ENCODE assay signal across 10 mouse cellular contexts in the genomic region with DNA sequence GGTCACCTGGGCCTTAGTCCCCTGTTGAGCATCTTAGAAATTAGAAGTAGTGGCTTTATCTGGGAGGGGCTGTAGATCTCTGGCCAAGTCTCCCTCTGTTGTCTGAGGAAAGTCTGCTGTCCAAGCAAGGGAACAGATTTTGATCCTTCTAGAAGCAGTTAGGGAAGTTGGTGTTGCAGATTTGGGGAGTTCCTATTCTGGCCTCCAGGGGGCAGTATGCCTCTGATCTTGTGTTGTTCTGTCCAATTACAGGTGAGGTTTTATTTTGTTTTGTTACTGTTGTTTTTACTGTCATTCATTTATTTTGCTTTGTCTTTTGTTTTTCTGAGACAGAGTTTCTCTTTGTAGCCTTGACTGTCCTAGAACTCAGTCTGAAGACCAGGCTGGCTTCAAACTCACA. TPM values are rescaled to one million over a fixed set of nuclear protein-coding genes. Genes with fewer than 3 reads are reported as not detected.
DNase-seq lines count a peak whose midpoint lies in the region; ATAC-seq and TF ChIP-seq lines count a peak whose summit lies in the region.
"Had no signal": no experiment of that assay in that cellular context is flagged by ENCODE, and none has a peak within 500 bp of the region (broad histone marks: within the 10 kb centered on the region; RNA-seq: fewer than 3 reads in every experiment).

No protein-coding gene starts in this region.

- TF ChIP-seq POLR2A in cortical plate, adult 2 months (IDR thresholded peaks at IDR 0.05; ENCODE audit: extremely low read depth, insufficient read depth, low read length) = no peak

- no peak overlapping the region for H3K27ac ChIP-seq in gastrocnemius, adult 2 months
- no peak overlapping the region for H3K27ac ChIP-seq in midbrain, embryonic 14.5 days (replicated peaks; ENCODE audit: low read depth, low read length)
- H3K27ac ChIP-seq in midbrain, embryonic 16.5 days (ENCODE audit: low read length) = no peak overlapping the region
- H3K27ac ChIP-seq in cortical plate, adult 2 months (ENCODE audit: insufficient read depth, low read length) = no peak overlapping the region
- H3K27ac ChIP-seq: neural tube, embryonic 12.5 days had no signal

- intact Hi-C loops in gastrocnemius, adult 2 months (cut with DNase I) = loop anchor here (10.0 kb wide), 3 partner anchors 108 to 288 kb away; partner anchors contain the start of gene Arfgap1

- peak; percentile 53 for DNase-seq in gastrocnemius, adult 2 months
- DNase-seq in gastrocnemius, postnatal 25 days = no peak
- DNase-seq in midbrain, embryonic 14.5 days = peak; percentile 75
- peak; percentile 47 for DNase-seq in MN1 (ENCODE audit: low spot score)
- DNase-seq in lung, postnatal 36 days = peak; percentile 53
- DNase-seq in ovary, postnatal 36 days (ENCODE audit: low spot score) = no peak

- H3K9ac ChIP-seq in midbrain, embryonic 14.5 days (replicated peaks; ENCODE audit: low read length) = no peak overlapping the region
- no peak overlapping the region for H3K9ac ChIP-seq in midbrain, embryonic 16.5 days (ENCODE audit: low read depth, low read length)
- H3K9ac ChIP-seq: neural tube, embryonic 12.5 days had no signal

- no peak overlapping the region for H3K4me3 ChIP-seq in gastrocnemius, adult 2 months
- no peak overlapping the region for H3K4me3 ChIP-seq in midbrain, embryonic 14.5 days (replicated peaks; ENCODE audit: low read depth, low read length)
- no peak overlapping the region for H3K4me3 ChIP-seq in midbrain, embryonic 16.5 days (ENCODE audit: low read depth, low read length)
- H3K4me3 ChIP-seq in cortical plate, adult 2 months (ENCODE audit: insufficient read depth, low read length) = no peak overlapping the region
- H3K4me3 ChIP-seq: neural tube, embryonic 12.5 days had no signal

- no peak for ATAC-seq in midbrain, embryonic 14.5 days (ENCODE audit: low FRiP score, low TSS enrichment)
- no peak for ATAC-seq in midbrain, embryonic 16.5 days

- H3K4me2 ChIP-seq in midbrain, embryonic 14.5 days (ENCODE audit: low read length) = no peak overlapping the region
- H3K4me2 ChIP-seq in midbrain, embryonic 16.5 days (ENCODE audit: low read length) = no peak overlapping the region
- H3K4me2 ChIP-seq: neural tube, embryonic 12.5 days had no signal

- no peaks in the 10 kb centered on the region for H3K36me3 ChIP-seq in midbrain, embryonic 14.5 days (ENCODE audit: control insufficient read depth, insufficient read depth, low read length)
- H3K36me3 ChIP-seq in midbrain, embryonic 16.5 days (ENCODE audit: control insufficient read depth, insufficient read depth, low read length) = no peaks in the 10 kb centered on the region
- H3K36me3 ChIP-seq: neural tube, embryonic 12.5 days had no signal

- peaks cover 14% of the 10 kb centered on the region; the same call in 1 of the 2 replicates for H3K4me1 ChIP-seq in midbrain, embryonic 14.5 days (ENCODE audit: control insufficient read depth, insufficient read depth, low read length)
- peaks cover 15% of the 10 kb centered on the region for H3K4me1 ChIP-seq in midbrain, embryonic 16.5 days (ENCODE audit: control insufficient read depth, insufficient read depth, low read length)
- no peaks in the 10 kb centered on the region; the same call in 1 of the 2 replicates for H3K4me1 ChIP-seq in cortical plate, adult 2 months (ENCODE audit: control insufficient read depth, insufficient read depth, low read length)
- H3K4me1 ChIP-seq: neural tube, embryonic 12.5 days had no signal

- H3K27me3 ChIP-seq in midbrain, embryonic 14.5 days (ENCODE audit: control insufficient read depth, insufficient read depth, low read length) = no peaks in the 10 kb centered on the region
- H3K27me3 ChIP-seq in midbrain, embryonic 16.5 days (ENCODE audit: control insufficient read depth, insufficient read depth, low read depth, low read length) = 0 out of 2 replicates have a peak, but pooled peaks cover 2% of the 10 kb centered on the region

- H3K9me3 ChIP-seq in midbrain, embryonic 14.5 days (ENCODE audit: control insufficient read depth, low read length) = no peaks in the 10 kb centered on the region
- H3K9me3 ChIP-seq in midbrain, embryonic 16.5 days (replicated peaks; ENCODE audit: control insufficient read depth, low read length, poor library complexity, severe bottlenecking) = no peaks in the 10 kb centered on the region
- H3K9me3 ChIP-seq: neural tube, embryonic 12.5 days had no signal

- peak; percentile 79 for TF ChIP-seq CTCF in gastrocnemius, adult 2 months (IDR thresholded peaks at IDR 0.05)
- TF ChIP-seq CTCF in cortical plate, adult 2 months (IDR thresholded peaks at IDR 0.05; ENCODE audit: extremely low read depth, insufficient read depth, low read length) = peak; percentile 68

RNA-seq across cellular contexts. Expression of gene Bhlhe23, which starts 10.0 kb away (rescaled TPM):
- total RNA-seq in gastrocnemius, adult 2 months (2021) = not detected
- not detected for total RNA-seq in gastrocnemius, postnatal 25 days (2021)
- 20.1 and 21.3 TPM in 2 replicates for polyA plus RNA-seq in midbrain, embryonic 14.5 days (2014; fragmentation: Nextera tagmentation; extraction: Ambion mirVana)
- 10.1 and 10.4 TPM in 2 replicates for polyA plus RNA-seq in midbrain, embryonic 16.5 days (2015; fragmentation: Nextera tagmentation; extraction: Ambion mirVana)
- polyA plus RNA-seq in cortical plate, adult 2 months (2012; rRNA removed) = 0.08 TPM in 1 of 2 replicates, not detected in the other
- total RNA-seq: layer of hippocampus, adult 18-20 months had no signal

Comparison
In these comparisons a context has a peak if more than half of its experiments do, and no peak if none do; other contexts are left out.
1. DNase-seq: peak in gastrocnemius, adult 2 months (single experiment), midbrain, embryonic 14.5 days (single experiment), MN1 (single experiment) and lung, postnatal 36 days (single experiment); none in gastrocnemius, postnatal 25 days (single experiment) and ovary, postnatal 36 days (single experiment).
2. RNA of gene Bhlhe23, which starts 10.0 kb away (polyA plus RNA-seq): 20.1 to 21.3 TPM in midbrain, embryonic 14.5 days and 10.1 to 10.4 TPM in midbrain, embryonic 16.5 days; 0.08 TPM in cortical plate, adult 2 months; every median in the first group is over 10 times any median in the second.